Mouse (Mus musculus) common myeloid progenitor, adult 5-6 weeks (primary cell): ENCODE results near the gene Bbx. TPM values are rescaled to one million over a fixed set of nuclear protein-coding genes. Genes with fewer than 3 reads are reported as not detected.

ENCODE experiments used
- ATAC-seq: replicated peaks from 2 replicates; pipeline ENCODE4 v1.8.0; 2016; ENCODE audit warnings: low read depth, mild to moderate bottlenecking, moderate TSS enrichment, inconsistent platforms; ENCODE audit not compliant: poor library complexity, severe bottlenecking
- total RNA-seq: library from RNA; stranded (forward); fragments of 200-1000, 187-1606 nt; gene quantifications from 2 replicates; pipeline ENCODE4 v1.2.3, GENCODE M21; 2017

The Bbx gene
- total RNA-seq, 1 experiment from 2014 or later, result 43.7 TPM

DNA sequence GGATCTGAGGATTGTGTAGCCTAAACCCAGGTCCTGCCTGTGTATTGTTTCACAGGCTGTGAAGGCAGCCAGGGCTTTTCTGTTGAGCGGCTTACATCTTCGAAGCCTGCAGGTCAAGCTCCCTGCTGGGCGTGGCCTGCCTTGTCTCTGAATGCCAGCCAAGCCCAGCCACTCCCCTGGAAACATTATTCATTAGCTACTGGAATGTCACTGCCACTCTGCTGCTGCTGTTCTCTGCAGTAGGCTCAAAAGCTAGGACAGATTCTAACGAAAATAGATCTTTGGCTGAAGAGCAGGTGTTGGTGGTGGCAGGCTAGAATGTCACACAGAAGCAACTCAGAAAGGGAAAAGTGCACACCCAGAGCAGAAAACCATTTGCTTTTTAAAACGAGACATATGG is 247.1 kb downstream of the Bbx start:
- ATAC-seq, result 0 out of 2 replicates have a peak, but pooled peaks have one; percentile 18

DNA sequence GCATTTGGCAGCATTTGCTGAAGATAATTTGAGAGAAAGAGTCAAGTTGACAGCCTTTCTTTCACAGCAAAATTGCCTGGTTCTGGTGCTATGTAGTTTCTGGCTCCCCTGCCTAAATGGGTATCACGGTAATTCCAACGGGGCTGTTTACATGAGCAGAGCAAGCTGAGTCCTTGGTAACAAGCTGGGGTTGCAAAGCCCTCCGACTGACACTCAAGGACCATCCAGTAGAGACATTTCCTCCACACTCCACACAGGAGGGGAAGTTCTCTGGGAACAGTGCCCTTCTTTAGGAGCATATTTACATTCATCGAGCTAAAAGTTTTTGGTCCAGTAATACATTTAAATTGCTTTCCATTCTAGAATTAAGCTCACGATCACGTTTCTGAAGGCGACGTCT is 249.2 kb downstream of the Bbx start:
- ATAC-seq, result no peak

DNA sequence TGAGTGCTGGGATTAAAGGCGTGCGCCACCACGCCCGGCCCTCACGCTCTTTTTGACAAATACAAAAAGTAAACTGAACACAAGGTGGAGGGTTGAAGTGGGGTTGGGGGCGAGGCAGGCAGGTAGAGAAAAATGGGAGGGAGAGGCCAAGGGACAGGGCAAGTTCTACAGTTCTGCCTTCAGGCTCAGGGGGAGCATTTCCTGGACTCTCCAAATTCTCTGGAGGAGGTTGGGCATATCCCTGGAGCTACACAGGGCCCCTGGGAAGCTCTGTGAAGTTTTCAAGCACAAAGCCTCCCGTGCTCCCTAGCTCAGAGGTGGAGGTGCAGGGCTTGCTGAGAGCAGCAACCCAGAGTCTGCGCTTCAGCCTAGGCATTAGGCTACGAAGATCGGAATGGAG is 249.6 kb downstream of the Bbx start:
- no peak for ATAC-seq

DNA sequence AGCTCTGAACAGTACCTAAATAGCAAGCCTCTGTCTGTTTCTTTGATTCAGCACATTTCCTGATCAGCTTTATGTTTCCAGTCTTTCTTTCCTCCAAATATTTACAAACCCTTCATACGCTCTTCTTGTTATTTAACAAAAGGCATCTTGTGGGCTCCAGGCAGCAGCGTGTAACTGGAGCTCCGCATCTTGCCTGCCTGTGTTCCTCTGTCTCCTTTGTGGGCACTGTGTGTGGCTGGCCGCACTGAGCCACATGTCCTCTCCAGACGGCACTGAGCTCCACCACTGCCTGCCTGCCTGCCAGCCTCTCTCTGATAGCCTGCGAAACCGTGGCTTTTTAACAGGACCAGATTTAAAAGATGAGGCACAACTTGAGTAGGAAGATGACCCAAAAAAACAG is 259.4 kb downstream of the Bbx start:
- no peak for ATAC-seq

DNA sequence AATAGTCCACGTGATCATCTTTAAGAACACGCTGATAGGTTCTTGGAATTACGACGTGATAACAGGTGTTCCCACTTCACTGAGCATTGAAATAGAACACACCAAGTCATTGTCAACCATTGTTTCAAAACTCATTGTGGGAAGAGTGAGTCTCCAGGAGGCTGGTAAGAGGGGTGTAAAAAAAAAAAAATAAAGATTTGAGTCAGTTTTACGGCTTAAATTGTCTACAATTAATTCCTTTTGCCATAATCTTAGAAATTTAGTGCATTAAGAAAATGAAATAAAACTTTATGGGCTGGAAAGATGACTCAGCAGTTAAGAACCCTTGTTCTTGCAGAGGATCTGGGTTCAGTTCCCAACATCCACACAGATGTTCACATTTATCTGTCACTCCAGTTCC is 261.4 kb downstream of the Bbx start:
- no peak for ATAC-seq

DNA sequence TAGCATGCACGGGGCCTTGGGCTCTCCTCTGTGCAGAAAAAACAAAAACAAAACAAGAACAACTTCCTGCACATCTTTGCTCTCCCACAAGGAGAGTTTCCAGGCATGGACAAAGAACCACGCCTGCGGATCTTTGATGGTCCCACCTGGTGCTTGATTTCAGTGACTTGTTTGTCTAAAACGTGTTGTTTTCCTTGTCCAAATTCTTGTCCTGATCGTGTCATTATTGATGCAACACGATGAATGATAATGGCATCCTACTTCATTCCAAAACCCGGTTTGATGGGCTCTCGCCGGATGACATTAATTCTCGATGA is 264.2 kb downstream of the Bbx start:
- no peak for ATAC-seq

DNA sequence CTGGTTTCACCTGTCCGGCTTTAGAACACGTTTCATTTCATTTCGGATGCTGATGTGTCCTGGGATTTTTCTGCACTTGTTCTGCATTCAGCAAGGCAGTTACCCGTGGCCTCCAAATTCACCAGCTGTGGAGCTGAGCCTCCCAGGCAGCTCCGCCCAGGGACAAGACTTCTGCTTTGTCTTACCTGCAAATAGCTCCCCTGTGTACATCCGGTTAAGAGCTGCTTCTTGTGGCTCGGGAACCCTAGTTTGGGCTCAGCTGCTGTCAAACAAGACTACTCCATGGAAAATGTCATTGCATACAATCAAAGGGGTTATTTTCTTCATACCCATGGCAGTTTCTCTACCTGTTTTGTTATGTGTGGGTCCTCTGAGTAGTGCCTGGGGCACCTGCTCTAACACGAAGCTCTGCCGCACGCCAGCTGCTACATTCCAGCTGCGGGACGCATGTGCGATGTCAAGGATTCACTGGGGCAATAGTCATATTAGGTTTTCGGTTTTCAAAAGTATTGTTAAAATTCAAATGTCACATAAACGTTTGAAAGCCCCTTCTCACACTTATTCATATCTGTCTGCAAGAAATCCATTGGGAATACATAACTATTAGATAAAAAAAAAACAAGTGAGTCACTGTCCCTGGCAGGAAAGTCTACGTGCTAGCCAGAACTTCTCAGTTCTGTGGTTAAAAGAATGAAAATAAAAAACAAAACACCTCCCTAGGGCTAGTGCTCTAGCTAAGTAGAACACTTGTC is 264.8 kb downstream of the Bbx start:
- no peak for ATAC-seq

DNA sequence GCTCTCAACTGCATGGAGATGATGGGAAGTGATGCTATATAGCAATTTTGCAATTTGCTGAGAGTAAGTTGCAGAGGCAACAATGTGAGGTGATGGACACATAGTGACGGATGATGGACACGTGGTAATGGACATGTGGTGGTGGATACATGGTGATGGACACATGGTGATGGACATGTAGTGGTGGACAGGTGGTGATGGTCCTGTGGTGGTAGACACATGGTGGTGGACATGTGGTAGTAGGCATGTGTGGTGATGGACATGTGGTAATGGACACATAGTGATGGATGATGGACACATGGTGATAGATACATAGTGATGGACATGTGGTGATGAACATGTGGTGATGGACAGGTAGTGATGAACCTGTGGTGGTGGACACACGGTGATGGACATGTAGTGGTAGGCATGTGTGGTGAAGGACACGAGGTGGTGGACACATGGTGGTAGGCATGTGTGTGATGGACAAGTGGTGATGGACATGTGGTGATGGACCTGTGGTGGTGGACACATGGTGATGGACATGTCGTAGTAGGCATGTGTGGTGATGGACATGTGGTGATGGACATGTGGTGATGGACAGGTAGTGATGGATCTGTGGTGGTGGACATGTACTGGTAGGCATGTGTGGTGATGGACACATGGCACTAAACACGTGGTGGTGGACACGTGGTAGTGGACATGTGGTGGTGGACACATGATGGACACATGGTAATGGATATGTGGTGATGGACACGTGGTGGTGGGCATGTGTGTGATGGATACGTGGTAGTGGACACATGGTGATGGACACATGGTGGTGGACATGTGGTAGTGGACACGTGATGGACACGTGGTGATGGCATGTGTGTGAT is 271.5 kb downstream of the Bbx start:
- no peak for ATAC-seq

DNA sequence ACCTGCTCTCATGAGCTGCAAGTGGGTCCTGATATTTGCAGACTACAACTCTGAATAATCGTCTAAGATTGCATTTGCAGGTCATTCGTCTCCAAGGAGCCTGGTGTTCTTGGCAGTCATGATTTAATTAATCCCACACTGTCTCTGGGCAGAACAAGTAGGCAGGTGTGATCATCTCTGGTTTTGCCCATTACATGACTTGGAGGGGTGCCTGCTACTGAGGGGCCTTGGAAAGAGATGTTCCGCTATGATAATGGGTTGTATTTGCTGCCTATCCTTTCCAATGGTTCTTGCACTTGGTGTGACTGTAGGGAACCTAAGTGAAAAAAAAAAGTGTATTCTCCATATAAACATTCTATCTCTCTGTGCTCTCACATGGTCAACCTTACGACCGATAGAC is 273.6 kb downstream of the Bbx start:
- no peak for ATAC-seq

DNA sequence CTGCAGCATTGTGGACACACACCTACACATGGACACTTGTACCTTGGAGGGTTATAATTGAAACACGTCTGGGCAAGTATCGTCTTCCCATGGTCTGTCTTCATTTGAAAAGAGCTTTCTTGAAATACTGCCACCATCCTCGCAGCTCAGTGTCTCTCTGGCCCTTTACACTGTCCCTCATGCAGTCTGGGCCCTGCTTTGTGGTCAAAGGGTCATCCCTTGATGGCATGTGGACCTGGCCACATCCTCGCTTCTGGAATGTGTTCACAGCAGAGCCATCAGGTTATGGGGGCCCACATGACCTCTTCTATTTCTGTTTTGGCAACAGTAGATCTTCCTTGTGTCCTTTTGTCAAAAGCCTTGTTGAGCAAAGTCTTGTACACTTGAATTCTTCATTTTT is 282.6 kb downstream of the Bbx start:
- ATAC-seq, result no peak

DNA sequence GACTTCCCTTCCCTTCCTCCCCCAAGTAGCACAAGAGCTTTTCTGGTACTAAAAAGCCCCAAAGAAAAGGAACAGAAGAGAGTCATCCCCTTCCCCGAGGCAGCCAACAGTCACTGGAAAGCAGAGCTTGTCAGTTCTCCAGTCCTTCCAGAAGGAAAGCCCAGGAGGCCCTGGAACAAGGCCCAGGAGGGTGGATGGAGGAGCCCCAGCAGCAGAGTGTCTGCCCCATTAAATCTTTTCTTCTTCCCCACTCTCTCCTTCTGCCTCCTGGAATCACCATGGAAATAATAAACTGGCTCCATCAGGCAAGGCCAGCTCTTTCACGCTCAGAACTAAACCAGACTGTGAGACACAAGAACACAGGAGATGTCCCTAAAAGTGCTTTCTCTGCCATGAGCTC is 284.3 kb downstream of the Bbx start:
- no peak for ATAC-seq

Other genes starting within 250 kb of the Bbx start
- 0.69 TPM in 1 of 2 replicates, not detected in the other for gene Ccdc54, start 158.8 kb upstream of the Bbx start, total RNA-seq